Mouse (Mus musculus) lung, postnatal 0 days (tissue): ENCODE results near the gene Rab6b.

Source experiments
- CTCF ChIP-seq: IDR thresholded peaks from 2 replicates; pipeline ENCODE4 v1.5.1; 2016; ENCODE audit warnings: antibody characterized with exemption, mild to moderate bottlenecking
- EP300 ChIP-seq: IDR thresholded peaks from 2 replicates; pipeline ENCODE4 v1.6.1; 2016; ENCODE audit warnings: antibody characterized with exemption, mild to moderate bottlenecking, control low read depth

GRCm38 (mm10) chr9:103121546-103121945 lies 10.0 kb downstream of the Rab6b start:
- TF ChIP-seq CTCF (no peak), EP300 (no peak)
